Mouse (Mus musculus): ENCODE measurements around the gene Khdc3. TPM values are rescaled to one million over a fixed set of nuclear protein-coding genes. Genes with fewer than 3 reads are reported as not detected.

The Khdc3 gene
- total RNA-seq, 1 experiment from 2014 or later, result 0.40 TPM

DNA sequence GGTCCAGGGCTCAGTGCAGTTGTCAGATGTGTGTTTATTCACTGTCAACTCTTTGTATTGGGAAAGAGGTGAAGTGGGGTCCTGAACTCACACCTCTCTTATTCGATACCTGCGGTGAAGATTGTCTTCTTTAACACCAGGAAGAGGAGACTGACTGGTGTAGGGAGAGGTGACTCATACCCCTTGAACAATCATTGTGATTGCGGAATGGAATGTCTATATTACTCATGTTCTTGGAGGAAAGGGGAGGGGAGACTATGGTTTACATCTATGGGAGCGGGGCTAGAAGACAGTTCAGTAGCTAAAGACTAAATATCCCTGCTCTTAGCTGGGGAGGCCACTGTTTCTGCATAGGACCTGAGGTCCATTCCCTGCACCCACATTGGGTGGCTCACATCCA, 28.9 kb downstream of the Khdc3 start:
- no peak for ATAC-seq (replicated peaks in 1 of 2; ENCODE audit: insufficient read depth in 1 of 2, low FRiP score in 2 of 2, low TSS enrichment in 1 of 2, low read depth in 1 of 2, poor library complexity in 2 of 2, severe bottlenecking in 2 of 2)

DNA sequence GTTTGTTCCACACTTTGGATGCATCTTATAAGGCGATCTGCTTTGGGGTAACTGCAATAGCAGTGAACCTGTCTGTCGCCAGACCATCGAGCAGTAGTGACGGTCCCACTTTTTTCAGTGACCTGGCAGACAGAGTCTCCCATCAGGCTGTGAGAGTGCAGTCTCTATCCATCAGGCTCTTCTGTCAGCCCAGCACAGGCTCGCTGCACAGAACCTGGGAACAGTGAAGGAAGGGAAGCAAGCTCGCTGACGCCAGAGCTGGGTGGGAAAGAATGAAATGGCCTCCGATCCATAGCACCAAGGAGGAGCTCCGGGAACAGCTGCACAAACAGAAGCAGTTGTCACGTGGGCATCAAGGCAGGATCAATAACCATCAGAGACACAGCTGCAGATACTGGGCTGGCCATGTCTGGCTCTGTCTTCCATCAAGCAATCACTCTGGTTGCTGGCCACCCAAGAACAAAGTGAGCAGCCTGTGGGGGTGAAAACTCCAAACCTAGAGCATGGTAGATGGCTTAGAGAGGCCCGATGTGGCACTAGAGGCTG, 35.8 kb downstream of the Khdc3 start:
- ATAC-seq (replicated peaks in 1 of 2; ENCODE audit: insufficient read depth in 1 of 2, low FRiP score in 2 of 2, low TSS enrichment in 1 of 2, low read depth in 1 of 2, poor library complexity in 2 of 2, severe bottlenecking in 2 of 2), result no peak

Other genes starting within 250 kb of the Khdc3 start
- 0.06 TPM in 1 of 2 replicates, not detected in the other for gene Pygo1, start 176.2 kb upstream of the Khdc3 start, total RNA-seq (2017)
- 0.94 and 3.0 TPM in 2 replicates for gene Dyx1c1, start 143.1 kb upstream of the Khdc3 start, total RNA-seq (2017)
- gene Gm44503, start 143.0 kb upstream of the Khdc3 start, total RNA-seq (2017), result not detected in 2 replicates
- 11.6 and 15.3 TPM in 2 replicates for gene Ccpg1os, start 116.5 kb upstream of the Khdc3 start, total RNA-seq (2017)
- 66.4 and 74.7 TPM in 2 replicates for gene Ccpg1, start 116.4 kb upstream of the Khdc3 start, total RNA-seq (2017)
- 8.7 and 13.1 TPM in 2 replicates for gene Pigb, start 61.5 kb upstream of the Khdc3 start, total RNA-seq (2017)
- gene Rab27a, start 57.0 kb upstream of the Khdc3 start, total RNA-seq (2017), result 85.9 and 109 TPM in 2 replicates
- not detected in 2 replicates for gene Gm20509, start 634 bp downstream of the Khdc3 start, total RNA-seq (2017)
- gene Rsl24d1, start 11.6 kb downstream of the Khdc3 start, total RNA-seq (2017), result 176 and 264 TPM in 2 replicates

All from hematopoietic stem cell, adult 5-6 weeks (primary cell).